Mouse (Mus musculus): ENCODE measurements around the gene Adam19. TPM values are rescaled to one million over a fixed set of nuclear protein-coding genes. Genes with fewer than 3 reads are reported as not detected.

Gene Adam19
- total and polyA plus RNA-seq, 3 experiments = 3.0 to 9.0 (median 4.5) TPM

DNA sequence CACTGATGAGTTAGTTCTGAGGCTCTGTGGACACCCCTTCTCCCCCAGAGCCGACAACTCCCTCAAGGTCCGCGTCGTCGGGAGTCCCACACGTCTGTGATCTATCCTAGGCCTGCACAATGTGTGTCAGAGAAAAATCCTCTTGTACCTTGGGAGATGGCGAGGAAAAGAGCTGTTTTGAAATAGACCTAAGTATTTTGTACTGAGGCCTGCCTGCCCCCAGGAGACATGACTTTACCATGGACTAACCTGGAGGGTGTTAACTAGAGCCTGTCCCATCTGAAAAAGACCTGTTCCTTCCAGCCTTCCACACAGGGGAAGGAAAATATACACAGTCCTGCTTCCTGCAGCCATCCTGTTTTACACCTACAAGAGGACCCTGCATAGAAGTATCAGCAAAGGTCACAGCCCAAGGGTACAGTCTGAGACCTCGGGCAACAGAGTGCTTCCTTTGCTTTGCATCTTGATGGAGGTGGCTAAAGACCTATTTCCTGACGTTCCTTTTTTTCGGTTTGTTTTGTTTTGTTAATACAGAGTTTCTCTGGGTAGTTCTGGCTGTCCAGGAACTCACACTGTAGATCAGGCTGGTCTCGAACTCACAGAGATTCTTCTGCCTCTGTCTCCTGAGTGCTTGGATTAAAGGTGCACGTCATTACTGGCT, 14.1 kb upstream of the Adam19 start:
- Histone ChIP-seq H3K4me2 (ENCODE audit: insufficient read depth, low read depth, poor library complexity, severe bottlenecking) (no peak overlapping the region), H3K9me3 (replicated peaks; ENCODE audit: low read length) (peaks cover 7% of the 10 kb centered on the region), H3K4me1 (ENCODE audit: control insufficient read depth in 1 of 2, insufficient read depth in 2 of 2) (no peaks in the 10 kb centered on the region), H3K36me3 (replicated peaks in 1 of 2; ENCODE audit: control insufficient read depth in 1 of 2, insufficient read depth in 1 of 2, low read length in 1 of 2) (no peaks in the 10 kb centered on the region), H3K4me3 (replicated peaks in 1 of 3; ENCODE audit: low read depth in 2 of 3, low read length in 2 of 3, poor library complexity in 1 of 3) (no peak overlapping the region), H3K9ac (ENCODE audit: insufficient read depth, low read depth) (no peak overlapping the region), H3K27me3 (replicated peaks) (no peaks in the 10 kb centered on the region), H3K79me2 (replicated peaks; ENCODE audit: control insufficient read depth, extremely low read depth, insufficient read depth, poor library complexity, severe bottlenecking) (no peaks in the 10 kb centered on the region), H3K27ac (ENCODE audit: insufficient read depth, low read depth) (no peak overlapping the region)
- in situ Hi-C loops (cut with MboI; ENCODE audit: low pct_ligation_motif_present, low pct_unique_long_range_greater_than_20kb, low sequenced_read_pairs) (no loop called here), dilution Hi-C loops (cut with MboI; ENCODE audit: extremely low pct_ligation_motif_present, extremely low pct_unique_long_range_greater_than_20kb, low sequenced_read_pairs) (no loop called here)
- TF ChIP-seq RAD21 (IDR thresholded peaks at IDR 0.05; ENCODE audit: low read depth, low read length) (no peak), ZNF384 (IDR thresholded peaks at IDR 0.05; ENCODE audit: low read depth, low read length) (no peak), POLR2AphosphoS2 (IDR thresholded peaks at IDR 0.05; ENCODE audit: low read depth, low read length) (no peak), CTCF (conservative IDR thresholded peaks at IDR 0.05 in 1 of 2, IDR thresholded peaks at IDR 0.05 in 1 of 2; ENCODE audit: low read depth in 2 of 2, low read length in 2 of 2) (no peak), USF2 (conservative IDR thresholded peaks at IDR 0.05; ENCODE audit: low read depth, low read length) (no peak), KAT2A (IDR thresholded peaks at IDR 0.05; ENCODE audit: insufficient replicate concordance, low read length) (no peak), IRF4 (IDR thresholded peaks at IDR 0.05; ENCODE audit: low read depth, low read length) (no peak), PAX5 (IDR thresholded peaks at IDR 0.05; ENCODE audit: low read length) (no peak), E2F4 (IDR thresholded peaks at IDR 0.05; ENCODE audit: insufficient replicate concordance, low read depth, low read length) (no peak), UBTF (IDR thresholded peaks at IDR 0.05; ENCODE audit: low read depth, low read length) (no peak), RCOR1 (conservative IDR thresholded peaks at IDR 0.05; ENCODE audit: low read depth, low read length) (no peak)
- no peak for DNase-seq (ENCODE audit: extremely low read depth)

- no peaks in the 10 kb centered on the region for H3K36me3 ChIP-seq (replicated peaks in 1 of 2; ENCODE audit: control insufficient read depth in 1 of 2, insufficient read depth in 1 of 2, low read length in 1 of 2)
- in situ Hi-C loops (cut with MboI; ENCODE audit: low pct_ligation_motif_present, low pct_unique_long_range_greater_than_20kb, low sequenced_read_pairs) = no loop called here
- H3K79me2 ChIP-seq (replicated peaks; ENCODE audit: control insufficient read depth, extremely low read depth, insufficient read depth, poor library complexity, severe bottlenecking) = no peaks in the 10 kb centered on the region
- H3K27me3 ChIP-seq (replicated peaks) = no peaks in the 10 kb centered on the region
- H3K27ac ChIP-seq (ENCODE audit: insufficient read depth, low read depth) = no peak overlapping the region
- no peak overlapping the region for H3K4me3 ChIP-seq (replicated peaks in 1 of 3; ENCODE audit: low read depth in 2 of 3, low read length in 2 of 3, poor library complexity in 1 of 3)
- H3K9me3 ChIP-seq (replicated peaks; ENCODE audit: low read length) = peaks cover 7% of the 10 kb centered on the region
- no peak for TF ChIP-seq ZMIZ1 (IDR thresholded peaks at IDR 0.05; ENCODE audit: low read depth, low read length)
- TF ChIP-seq USF1 (IDR thresholded peaks at IDR 0.05; ENCODE audit: low read depth, low read length) = no peak
- TF ChIP-seq E2F4 (IDR thresholded peaks at IDR 0.05; ENCODE audit: insufficient replicate concordance, low read depth, low read length) = no peak
- TF ChIP-seq POLR2AphosphoS2 (IDR thresholded peaks at IDR 0.05; ENCODE audit: low read depth, low read length) = no peak
- TF ChIP-seq RCOR1 (conservative IDR thresholded peaks at IDR 0.05; ENCODE audit: low read depth, low read length) = no peak
- no peaks in the 10 kb centered on the region for H3K4me1 ChIP-seq (ENCODE audit: control insufficient read depth in 1 of 2, insufficient read depth in 2 of 2)
- no peak overlapping the region for H3K9ac ChIP-seq (ENCODE audit: insufficient read depth, low read depth)
- dilution Hi-C loops (cut with MboI; ENCODE audit: extremely low pct_ligation_motif_present, extremely low pct_unique_long_range_greater_than_20kb, low sequenced_read_pairs) = no loop called here
- H3K4me2 ChIP-seq (ENCODE audit: insufficient read depth, low read depth, poor library complexity, severe bottlenecking) = no peak overlapping the region
- DNase-seq (ENCODE audit: extremely low read depth) = no peak
Measured at GRCm38 (mm10) chr11:46044781-46045180, 11.0 kb upstream of the Adam19 start.
